Mouse (Mus musculus) lung, adult 2 months (tissue): ENCODE results near the gene Jazf1.

Experiments used
- CTCF ChIP-seq: fragments of 200-500 bp; IDR thresholded peaks from 2 replicates; pipeline ENCODE4 v1.5.1; 2011; ENCODE audit warnings: mild to moderate bottlenecking, low read length, control low read depth; ENCODE audit not compliant: insufficient read depth
- POLR2A ChIP-seq: fragments of 200-500 bp; IDR thresholded peaks from 2 replicates; pipeline ENCODE4 v1.6.1; 2011; ENCODE audit warnings: low read depth, mild to moderate bottlenecking, control low read depth, low read length, borderline replicate concordance; ENCODE audit errors: extremely low read depth

DNA sequence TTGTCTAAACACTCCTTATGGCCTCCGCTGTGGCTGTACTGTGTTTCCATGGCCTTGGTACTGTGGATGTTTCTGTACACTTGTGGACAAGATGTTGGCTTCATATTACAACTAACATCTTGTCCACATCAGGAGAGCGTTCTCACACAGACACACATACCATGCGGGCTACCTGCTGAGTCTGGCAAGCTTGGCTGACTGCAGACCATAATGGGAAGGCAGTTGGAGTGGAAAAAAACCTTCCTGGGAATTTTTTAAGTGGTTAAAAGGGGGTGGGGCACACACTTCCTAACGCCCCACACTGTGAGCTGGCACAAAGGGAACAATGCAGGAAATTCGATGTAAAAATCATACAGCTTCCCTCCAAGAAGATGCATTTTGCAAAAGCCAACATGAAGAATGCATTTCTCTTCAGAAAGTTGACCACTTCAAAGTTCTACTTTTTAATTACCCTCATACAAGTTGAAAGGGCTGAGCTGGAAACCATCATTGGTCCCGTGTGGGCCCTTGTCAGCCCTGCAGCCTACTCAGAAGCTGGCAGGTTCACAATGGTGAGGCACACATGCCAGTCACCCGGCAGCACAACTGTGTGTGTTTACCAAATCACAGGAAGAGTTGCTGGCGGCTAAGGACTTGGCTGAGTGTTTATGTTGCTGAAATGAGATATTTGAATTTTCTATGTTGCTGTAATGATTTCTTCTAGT is 215.9 kb downstream of the Jazf1 start:
- no peak for TF ChIP-seq CTCF
- TF ChIP-seq POLR2A: no peak
